Mouse (Mus musculus): ENCODE measurements around the gene Htra2.

Htra2 gene

GRCm38 (mm10) chr6:83003082-83003481, 52.0 kb downstream of the Htra2 start:
- DNase-seq: no peak
